ENCODE assay signal across 15 mouse cellular contexts in genomic region chr14:54772333-54772856, GRCm38 (mm10). TPM values are rescaled to one million over a fixed set of nuclear protein-coding genes. Genes with fewer than 3 reads are reported as not detected.
DNase-seq lines count a peak whose midpoint lies in the region; ATAC-seq and TF ChIP-seq lines count a peak whose summit lies in the region.
"Had no signal": no experiment of that assay in that cellular context is flagged by ENCODE, and none has a peak within 500 bp of the region (broad histone marks: within the 10 kb centered on the region; RNA-seq: fewer than 3 reads in every experiment).

No protein-coding gene starts in this region.

- H3K4me2 ChIP-seq in heart, embryonic 12.5 days = peak overlapping the region; percentile 48
- no peak overlapping the region for H3K4me2 ChIP-seq in hindbrain, embryonic 14.5 days (replicated peaks)
- H3K4me2 ChIP-seq in midbrain, embryonic 16.5 days (ENCODE audit: low read length) = 0 out of 2 replicates have a peak overlapping the region, but pooled peaks have one; percentile 12
- H3K4me2 ChIP-seq: lung, embryonic 14.5 days; neural tube, embryonic 12.5 days had no signal

- intact Hi-C loops in heart, postnatal 10 days (cut with DNase I) = no loop called here
- intact Hi-C loops in gastrocnemius, postnatal 36 days (cut with DNase I) = no loop called here

- no peak overlapping the region for H3K4me3 ChIP-seq in heart, embryonic 12.5 days
- peak overlapping the region; percentile 27 for H3K4me3 ChIP-seq in cerebellum, adult 2 months (replicated peaks; ENCODE audit: insufficient read depth, low read depth, low read length)
- H3K4me3 ChIP-seq in hindbrain, embryonic 14.5 days (replicated peaks; ENCODE audit: low read length) = no peak overlapping the region
- no peak overlapping the region for H3K4me3 ChIP-seq in midbrain, embryonic 16.5 days (ENCODE audit: low read depth, low read length)
- H3K4me3 ChIP-seq: neural tube, embryonic 12.5 days had no signal

- no peak for ATAC-seq in heart, embryonic 12.5 days (ENCODE audit: insufficient number of reproducible peaks, low FRiP score)
- peak; percentile 79 for ATAC-seq in hindbrain, embryonic 14.5 days (ENCODE audit: low FRiP score)
- ATAC-seq in midbrain, embryonic 16.5 days = peak; percentile 90
- ATAC-seq: activated CD4-positive, CD25-positive, alpha-beta regulatory T cell, adult 4 months had no signal

- DNase-seq in heart, postnatal 10 days = no peak
- peak; percentile 67 to 68 for DNase-seq in cerebellum, adult 2 months
- DNase-seq in hindbrain, embryonic 14.5 days (ENCODE audit: low spot score) = no peak
- DNase-seq in gastrocnemius, postnatal 36 days = no peak
- DNase-seq in urinary bladder, adult 18-20 months (ENCODE audit: low spot score in 2 of 2) = no peak
- DNase-seq in thymus, postnatal 0 days (ENCODE audit: low spot score) = no peak
- DNase-seq: gastrocnemius, postnatal 10 days; lung, embryonic 14.5 days had no signal

- WGBS in heart, embryonic 12.5 days = 57% methylated on average over 20 of the region's 20 CpGs
- 26% methylated on average over 20 of the region's 20 CpGs for WGBS in cerebellum, adult 2 months
- 69% methylated on average over 20 of the region's 20 CpGs for WGBS in hindbrain, embryonic 14.5 days
- 66% methylated on average over 20 of the region's 20 CpGs for WGBS in midbrain, embryonic 16.5 days

- H3K27me3 ChIP-seq in heart, embryonic 12.5 days (replicated peaks) = no peaks in the 10 kb centered on the region
- no peaks in the 10 kb centered on the region for H3K27me3 ChIP-seq in cerebellum, adult 2 months (ENCODE audit: control insufficient read depth, insufficient read depth, low read length)
- H3K27me3 ChIP-seq in hindbrain, embryonic 14.5 days (ENCODE audit: control insufficient read depth, insufficient read depth, low read length) = no peaks in the 10 kb centered on the region
- no peaks in the 10 kb centered on the region for H3K27me3 ChIP-seq in midbrain, embryonic 16.5 days (ENCODE audit: control insufficient read depth, insufficient read depth, low read depth, low read length)
- H3K27me3 ChIP-seq: neural tube, embryonic 12.5 days had no signal

- H3K9me3 ChIP-seq in heart, embryonic 12.5 days (replicated peaks) = no peaks in the 10 kb centered on the region
- no peaks in the 10 kb centered on the region for H3K9me3 ChIP-seq in hindbrain, embryonic 14.5 days (ENCODE audit: control insufficient read depth, low read length)
- H3K9me3 ChIP-seq in midbrain, embryonic 16.5 days (replicated peaks; ENCODE audit: control insufficient read depth, low read length, poor library complexity, severe bottlenecking) = no peaks in the 10 kb centered on the region
- H3K9me3 ChIP-seq: neural tube, embryonic 12.5 days had no signal

- no peak overlapping the region for H3K9ac ChIP-seq in heart, embryonic 12.5 days
- no peak overlapping the region for H3K9ac ChIP-seq in hindbrain, embryonic 14.5 days
- H3K9ac ChIP-seq in midbrain, embryonic 16.5 days (ENCODE audit: low read depth, low read length) = no peak overlapping the region
- H3K9ac ChIP-seq: lung, embryonic 14.5 days; neural tube, embryonic 12.5 days had no signal

- TF ChIP-seq POLR2A in cerebellum, adult 2 months (IDR thresholded peaks at IDR 0.05; ENCODE audit: borderline replicate concordance, insufficient read depth, low read length) = no peak

- H3K36me3 ChIP-seq in heart, embryonic 12.5 days = no peaks in the 10 kb centered on the region
- no peaks in the 10 kb centered on the region for H3K36me3 ChIP-seq in hindbrain, embryonic 14.5 days (replicated peaks; ENCODE audit: control insufficient read depth, insufficient read depth)
- H3K36me3 ChIP-seq in midbrain, embryonic 16.5 days (ENCODE audit: control insufficient read depth, insufficient read depth, low read length) = no peaks in the 10 kb centered on the region
- H3K36me3 ChIP-seq: neural tube, embryonic 12.5 days had no signal

- no peak for TF ChIP-seq CTCF in cerebellum, adult 2 months (IDR thresholded peaks at IDR 0.05; ENCODE audit: borderline replicate concordance, insufficient read depth, low read depth, low read length)

- peaks cover 10% of the 10 kb centered on the region for H3K4me1 ChIP-seq in heart, embryonic 12.5 days (replicated peaks)
- H3K4me1 ChIP-seq in cerebellum, adult 2 months (ENCODE audit: control insufficient read depth, insufficient read depth, low read length) = peaks cover 61% of the 10 kb centered on the region
- no peaks in the 10 kb centered on the region for H3K4me1 ChIP-seq in hindbrain, embryonic 14.5 days (replicated peaks; ENCODE audit: control insufficient read depth, insufficient read depth, low read length)
- H3K4me1 ChIP-seq in midbrain, embryonic 16.5 days (ENCODE audit: control insufficient read depth, insufficient read depth, low read length) = no peaks in the 10 kb centered on the region; the same call in none of the 2 replicates
- H3K4me1 ChIP-seq: neural tube, embryonic 12.5 days had no signal

- no peak overlapping the region for H3K27ac ChIP-seq in heart, embryonic 12.5 days (ENCODE audit: poor library complexity, severe bottlenecking)
- peak overlapping the region; percentile 84 for H3K27ac ChIP-seq in cerebellum, adult 2 months (ENCODE audit: insufficient read depth, low read length)
- 0 out of 2 replicates have a peak overlapping the region, but pooled peaks have one; percentile 6 for H3K27ac ChIP-seq in hindbrain, embryonic 14.5 days
- peak overlapping the region; percentile 73 for H3K27ac ChIP-seq in midbrain, embryonic 16.5 days (ENCODE audit: low read length)
- H3K27ac ChIP-seq: neural tube, embryonic 12.5 days had no signal

RNA-seq across cellular contexts. Expression of gene Slc7a8, which starts 9.4 kb away (rescaled TPM):
- polyA plus RNA-seq in heart, embryonic 12.5 days (2016; fragmentation: Nextera tagmentation; extraction: Ambion mirVana) = 4.4 and 4.7 TPM in 2 replicates
- total RNA-seq in heart, postnatal 10 days (2021) = 1 to 10 TPM; 2.4 to 3.6 TPM
- polyA plus RNA-seq in cerebellum, adult 2 months (2012; rRNA removed) = 37.1 and 41.6 TPM in 2 replicates
- polyA plus RNA-seq in hindbrain, embryonic 14.5 days (2014; fragmentation: Nextera tagmentation; extraction: Ambion mirVana) = 9.8 and 10.7 TPM in 2 replicates
- 8.8 and 12.0 TPM in 2 replicates for polyA plus RNA-seq in midbrain, embryonic 16.5 days (2015; fragmentation: Nextera tagmentation; extraction: Ambion mirVana)
- 10 to 100 TPM; 17.5 to 23.4 TPM for total RNA-seq in gastrocnemius, postnatal 36 days (2021)
- 0.94 and 1.2 TPM in 2 replicates for polyA plus RNA-seq in thymus, postnatal 0 days (2015; fragmentation: Nextera tagmentation; extraction: Ambion mirVana)
- polyA plus RNA-seq: activated CD4-positive, CD25-positive, alpha-beta regulatory T cell, adult 4 months had no signal

RNA-seq across cellular contexts. Expression of gene Rnf212b, which starts 41.5 kb away (rescaled TPM):
- polyA plus RNA-seq in heart, embryonic 12.5 days (2016; fragmentation: Nextera tagmentation; extraction: Ambion mirVana) = not detected in 2 replicates
- not detected for total RNA-seq in heart, postnatal 10 days (2021)
- polyA plus RNA-seq in cerebellum, adult 2 months (2012; rRNA removed) = not detected in 2 replicates
- polyA plus RNA-seq in hindbrain, embryonic 14.5 days (2014; fragmentation: Nextera tagmentation; extraction: Ambion mirVana) = not detected in 2 replicates
- not detected in 2 replicates for polyA plus RNA-seq in midbrain, embryonic 16.5 days (2015; fragmentation: Nextera tagmentation; extraction: Ambion mirVana)
- 1 to 10 TPM; 2.2 TPM for total RNA-seq in gastrocnemius, postnatal 36 days (2021)
- not detected in 2 replicates for polyA plus RNA-seq in thymus, postnatal 0 days (2015; fragmentation: Nextera tagmentation; extraction: Ambion mirVana)
- total RNA-seq: CH12.LX; gastrocnemius, postnatal 10 days had no signal
- polyA plus RNA-seq: activated CD4-positive, CD25-positive, alpha-beta regulatory T cell, adult 4 months; large intestine, adult 2 months; lung, embryonic 14.5 days; neural tube, embryonic 12.5 days; stomach, embryonic 14.5 days had no signal

Comparison
In these comparisons a context has a peak if more than half of its experiments do, and no peak if none do; other contexts are left out.
1. DNase-seq: peak in cerebellum, adult 2 months (2 of 2); none in heart, postnatal 10 days (0 of 2), hindbrain, embryonic 14.5 days (single experiment), gastrocnemius, postnatal 36 days (0 of 2), urinary bladder, adult 18-20 months (0 of 2) and thymus, postnatal 0 days (single experiment).